In genomic region chr11:32101059-32101632, GRCm38 (mm10) we compare ENCODE assay signal across 15 mouse cellular contexts.
DNase-seq lines count a peak whose midpoint lies in the region; ATAC-seq lines count a peak whose summit lies in the region.
"Had no signal": no experiment of that assay in that cellular context is flagged by ENCODE, and none has a peak within 500 bp of the region (broad histone marks: within the 10 kb centered on the region; RNA-seq: fewer than 3 reads in every experiment).

No protein-coding gene starts in this region.

- H3K36me3 ChIP-seq in embryonic facial prominence, embryonic 14.5 days (ENCODE audit: control insufficient read depth, insufficient read depth, low read length), result no peaks in the 10 kb centered on the region
- no peaks in the 10 kb centered on the region for H3K36me3 ChIP-seq in embryonic facial prominence, embryonic 10.5 days (replicated peaks)
- H3K36me3 ChIP-seq in kidney, embryonic 14.5 days (ENCODE audit: control insufficient read depth, insufficient read depth, low read length), result no peaks in the 10 kb centered on the region
- H3K36me3 ChIP-seq in midbrain, embryonic 16.5 days (ENCODE audit: control insufficient read depth, insufficient read depth, low read length), result no peaks in the 10 kb centered on the region
- H3K36me3 ChIP-seq in midbrain, embryonic 14.5 days (ENCODE audit: control insufficient read depth, insufficient read depth, low read length), result no peaks in the 10 kb centered on the region
- H3K36me3 ChIP-seq in stomach, embryonic 16.5 days (ENCODE audit: control insufficient read depth, insufficient read depth, low read length), result no peaks in the 10 kb centered on the region
- H3K36me3 ChIP-seq: heart, embryonic 15.5 days; liver, embryonic 15.5 days had no signal

- H3K9ac ChIP-seq in embryonic facial prominence, embryonic 14.5 days (ENCODE audit: low read depth, low read length), result no peak overlapping the region
- no peak overlapping the region for H3K9ac ChIP-seq in kidney, embryonic 14.5 days (ENCODE audit: low read depth, low read length)
- no peak overlapping the region for H3K9ac ChIP-seq in midbrain, embryonic 16.5 days (ENCODE audit: low read depth, low read length)
- no peak overlapping the region for H3K9ac ChIP-seq in midbrain, embryonic 14.5 days (replicated peaks; ENCODE audit: low read length)
- H3K9ac ChIP-seq in stomach, embryonic 16.5 days (ENCODE audit: low read length), result no peak overlapping the region
- H3K9ac ChIP-seq: heart, embryonic 15.5 days; liver, embryonic 15.5 days had no signal

- 44% methylated on average over 3 of the region's 3 CpGs for WGBS in embryonic facial prominence, embryonic 14.5 days
- 70% methylated on average over 3 of the region's 3 CpGs for WGBS in embryonic facial prominence, embryonic 10.5 days
- 44% methylated on average over 3 of the region's 3 CpGs for WGBS in kidney, embryonic 14.5 days
- 61% methylated on average over 3 of the region's 3 CpGs for WGBS in midbrain, embryonic 16.5 days
- WGBS in midbrain, embryonic 14.5 days, result 60% methylated on average over 3 of the region's 3 CpGs
- 29% methylated on average over 3 of the region's 3 CpGs for WGBS in stomach, embryonic 16.5 days

- H3K27me3 ChIP-seq in embryonic facial prominence, embryonic 14.5 days (replicated peaks; ENCODE audit: control insufficient read depth, insufficient read depth, low read length), result no peaks in the 10 kb centered on the region
- peaks cover 8% of the 10 kb centered on the region; the same call in 1 of the 2 replicates for H3K27me3 ChIP-seq in embryonic facial prominence, embryonic 10.5 days (replicated peaks; ENCODE audit: low read depth, poor library complexity, severe bottlenecking)
- no peaks in the 10 kb centered on the region for H3K27me3 ChIP-seq in kidney, embryonic 14.5 days (ENCODE audit: control insufficient read depth, insufficient read depth, low read length)
- H3K27me3 ChIP-seq in midbrain, embryonic 16.5 days (ENCODE audit: control insufficient read depth, insufficient read depth, low read depth, low read length), result no peaks in the 10 kb centered on the region
- H3K27me3 ChIP-seq in midbrain, embryonic 14.5 days (ENCODE audit: control insufficient read depth, insufficient read depth, low read length), result no peaks in the 10 kb centered on the region
- no peaks in the 10 kb centered on the region for H3K27me3 ChIP-seq in stomach, embryonic 16.5 days (ENCODE audit: control insufficient read depth, insufficient read depth, low read length)
- H3K27me3 ChIP-seq: heart, embryonic 15.5 days had no signal

- no peaks in the 10 kb centered on the region for H3K9me3 ChIP-seq in embryonic facial prominence, embryonic 14.5 days (ENCODE audit: control insufficient read depth, low read length)
- H3K9me3 ChIP-seq in embryonic facial prominence, embryonic 10.5 days, result no peaks in the 10 kb centered on the region
- H3K9me3 ChIP-seq in kidney, embryonic 14.5 days (ENCODE audit: control insufficient read depth, low read length), result no peaks in the 10 kb centered on the region
- no peaks in the 10 kb centered on the region for H3K9me3 ChIP-seq in midbrain, embryonic 16.5 days (replicated peaks; ENCODE audit: control insufficient read depth, low read length, poor library complexity, severe bottlenecking)
- no peaks in the 10 kb centered on the region for H3K9me3 ChIP-seq in midbrain, embryonic 14.5 days (ENCODE audit: control insufficient read depth, low read length)
- no peaks in the 10 kb centered on the region for H3K9me3 ChIP-seq in stomach, embryonic 16.5 days (replicated peaks; ENCODE audit: control insufficient read depth, low read length)
- H3K9me3 ChIP-seq: heart, embryonic 15.5 days; liver, embryonic 15.5 days had no signal

- DNase-seq in embryonic facial prominence, embryonic 14.5 days (ENCODE audit: low spot score), result peak; percentile 54
- no peak for DNase-seq in embryonic facial prominence, embryonic 10.5 days (ENCODE audit: low spot score)
- no peak for DNase-seq in kidney, postnatal 14 days
- DNase-seq in midbrain, embryonic 14.5 days, result no peak
- no peak for DNase-seq in thymus, postnatal 14 days
- DNase-seq: adrenal gland, postnatal 10 days; gastrocnemius, postnatal 10 days; left cerebral cortex, postnatal 4 days; retina, postnatal 1 day had no signal

- peaks cover 12% of the 10 kb centered on the region; the same call in 1 of the 2 replicates for H3K4me1 ChIP-seq in embryonic facial prominence, embryonic 14.5 days (ENCODE audit: control insufficient read depth, insufficient read depth, low read length)
- peaks cover 15% of the 10 kb centered on the region for H3K4me1 ChIP-seq in embryonic facial prominence, embryonic 10.5 days
- 0 out of 2 replicates have a peak, but pooled peaks cover 7% of the 10 kb centered on the region for H3K4me1 ChIP-seq in kidney, embryonic 14.5 days (ENCODE audit: control insufficient read depth, insufficient read depth, low read length)
- H3K4me1 ChIP-seq in midbrain, embryonic 16.5 days (ENCODE audit: control insufficient read depth, insufficient read depth, low read length), result peaks cover 19% of the 10 kb centered on the region
- peaks cover 30% of the 10 kb centered on the region for H3K4me1 ChIP-seq in midbrain, embryonic 14.5 days (ENCODE audit: control insufficient read depth, insufficient read depth, low read length)
- peaks cover 11% of the 10 kb centered on the region; the same call in 1 of the 2 replicates for H3K4me1 ChIP-seq in stomach, embryonic 16.5 days (ENCODE audit: control insufficient read depth, insufficient read depth, low read length)
- H3K4me1 ChIP-seq: liver, embryonic 15.5 days had no signal

- ATAC-seq in embryonic facial prominence, embryonic 14.5 days (ENCODE audit: low read depth), result 0 out of 2 replicates have a peak, but pooled peaks have one; percentile 19
- ATAC-seq in kidney, embryonic 14.5 days (ENCODE audit: low FRiP score, low TSS enrichment), result peak; percentile 77
- ATAC-seq in midbrain, embryonic 16.5 days, result no peak
- no peak for ATAC-seq in midbrain, embryonic 14.5 days (ENCODE audit: low FRiP score, low TSS enrichment)
- ATAC-seq in stomach, embryonic 16.5 days (ENCODE audit: insufficient read depth, low FRiP score), result peak; percentile 68; the same call in 1 of the 2 replicates
- ATAC-seq: inflammation-experienced regulatory T-cells, adult 6 months had no signal

- H3K4me2 ChIP-seq in embryonic facial prominence, embryonic 14.5 days (ENCODE audit: low read depth, low read length), result no peak overlapping the region
- no peak overlapping the region; the same call in 1 of the 2 replicates for H3K4me2 ChIP-seq in kidney, embryonic 14.5 days (replicated peaks; ENCODE audit: low read depth, low read length)
- no peak overlapping the region for H3K4me2 ChIP-seq in midbrain, embryonic 16.5 days (ENCODE audit: low read length)
- H3K4me2 ChIP-seq in midbrain, embryonic 14.5 days (ENCODE audit: low read length), result no peak overlapping the region
- H3K4me2 ChIP-seq in stomach, embryonic 16.5 days (ENCODE audit: low read depth, low read length), result no peak overlapping the region
- H3K4me2 ChIP-seq: heart, embryonic 15.5 days; liver, embryonic 15.5 days had no signal

- no peak overlapping the region for H3K27ac ChIP-seq in embryonic facial prominence, embryonic 14.5 days (replicated peaks; ENCODE audit: low read depth, low read length)
- H3K27ac ChIP-seq in embryonic facial prominence, embryonic 10.5 days (replicated peaks), result no peak overlapping the region
- peak overlapping the region; percentile 66; the same call in 1 of the 2 replicates for H3K27ac ChIP-seq in kidney, embryonic 14.5 days (ENCODE audit: low read depth, low read length)
- peak overlapping the region; percentile 65; the same call in 1 of the 2 replicates for H3K27ac ChIP-seq in midbrain, embryonic 16.5 days (ENCODE audit: low read length)
- no peak overlapping the region; the same call in 1 of the 2 replicates for H3K27ac ChIP-seq in midbrain, embryonic 14.5 days (replicated peaks; ENCODE audit: low read depth, low read length)
- peak overlapping the region; percentile 34 for H3K27ac ChIP-seq in stomach, embryonic 16.5 days (ENCODE audit: low read length)
- H3K27ac ChIP-seq: heart, embryonic 15.5 days; liver, embryonic 15.5 days had no signal

- no peak overlapping the region for H3K4me3 ChIP-seq in embryonic facial prominence, embryonic 14.5 days (ENCODE audit: low read depth, low read length)
- H3K4me3 ChIP-seq in embryonic facial prominence, embryonic 10.5 days, result no peak overlapping the region
- H3K4me3 ChIP-seq in kidney, embryonic 14.5 days (ENCODE audit: low read length), result no peak overlapping the region
- no peak overlapping the region for H3K4me3 ChIP-seq in midbrain, embryonic 16.5 days (ENCODE audit: low read depth, low read length)
- no peak overlapping the region for H3K4me3 ChIP-seq in midbrain, embryonic 14.5 days (replicated peaks; ENCODE audit: low read depth, low read length)
- no peak overlapping the region for H3K4me3 ChIP-seq in stomach, embryonic 16.5 days (replicated peaks; ENCODE audit: low read length)
- H3K4me3 ChIP-seq: heart, embryonic 15.5 days; liver, embryonic 15.5 days had no signal

Comparison
In these comparisons a context has a peak if more than half of its experiments do, and no peak if none do; other contexts are left out.
1. H3K27ac ChIP-seq: peak in kidney, embryonic 14.5 days (single experiment), midbrain, embryonic 16.5 days (single experiment) and stomach, embryonic 16.5 days (single experiment); none in embryonic facial prominence, embryonic 14.5 days (single experiment), embryonic facial prominence, embryonic 10.5 days (single experiment) and midbrain, embryonic 14.5 days (single experiment).
2. ATAC-seq: peak in embryonic facial prominence, embryonic 14.5 days (single experiment), kidney, embryonic 14.5 days (single experiment) and stomach, embryonic 16.5 days (single experiment); none in midbrain, embryonic 16.5 days (single experiment) and midbrain, embryonic 14.5 days (single experiment).